Mouse (Mus musculus) liver, embryonic 16.5 days (tissue): ENCODE measurements at regions not wholly inside any gene's neighbourhood (a gene's known extent, or its start where the extent isn't known, plus 50 kb on each side); places are given as distances from the start of the nearest gene placed in this dataset.
A peak's percentile ranks its signal among the peaks of the same experiment; 100 is the strongest.

Experiments used
- ATAC-seq: fragments of 200-750 bp; cut with Nextera tagmentation; 2 replicates; pipeline ENCODE4 v1.8.0; 2017; ENCODE audit warnings: low read depth, mild to moderate bottlenecking, moderate number of reproducible peaks, moderate library complexity
- H3K27ac ChIP-seq: fragments of 300-500 bp; sonication (generic); 2 replicates; pipeline ENCODE4 v1.5.1; 2014; ENCODE audit warnings: mild to moderate bottlenecking, low read length
- H3K27me3 ChIP-seq: fragments of 300-500 bp; sonication (generic); 2 replicates; pipeline ENCODE4 v1.6.1; 2014; ENCODE audit warnings: low read depth, low read length, mixed read lengths; ENCODE audit not compliant: control insufficient read depth, insufficient read depth
- H3K36me3 ChIP-seq: fragments of 300-500 bp; sonication (generic); 2 replicates; pipeline ENCODE4 v1.6.1; 2014; ENCODE audit warnings: mild to moderate bottlenecking; ENCODE audit not compliant: control insufficient read depth, insufficient read depth
- H3K4me1 ChIP-seq: fragments of 300-500 bp; sonication (generic); 2 replicates; pipeline ENCODE4 v1.6.1; 2014; ENCODE audit warnings: low read depth, low read length, mixed read lengths; ENCODE audit not compliant: control insufficient read depth
- H3K4me2 ChIP-seq: fragments of 300-500 bp; sonication (generic); 2 replicates; pipeline ENCODE4 v1.6.1; 2014; ENCODE audit warnings: low read depth, low read length, mixed read lengths
- H3K4me3 ChIP-seq: fragments of 300-500 bp; sonication (generic); 2 replicates; pipeline ENCODE4 v1.5.1; 2014; ENCODE audit warnings: low read depth, mild to moderate bottlenecking, low read length
- H3K9ac ChIP-seq: fragments of 300-500 bp; sonication (generic); 2 replicates; pipeline ENCODE4 v1.6.1; 2014; ENCODE audit warnings: low read depth, low read length
- H3K9me3 ChIP-seq: fragments of 300-500 bp; sonication (generic); replicated peaks from 2 replicates; pipeline ENCODE4 v1.6.1; 2016; ENCODE audit warnings: low read length; ENCODE audit not compliant: control insufficient read depth
- WGBS: fragments of 180-500 bp; shearing (Covaris S2); extraction: QIAGEN DNeasy Blood & Tissue Kit; methylation state at CpG from one replicate; pipeline ENCODE4 v1.1.7; 2014; ENCODE audit not compliant: insufficient replicate concordance; 5-methylcytosine and 5-hydroxymethylcytosine counted together

DNA sequence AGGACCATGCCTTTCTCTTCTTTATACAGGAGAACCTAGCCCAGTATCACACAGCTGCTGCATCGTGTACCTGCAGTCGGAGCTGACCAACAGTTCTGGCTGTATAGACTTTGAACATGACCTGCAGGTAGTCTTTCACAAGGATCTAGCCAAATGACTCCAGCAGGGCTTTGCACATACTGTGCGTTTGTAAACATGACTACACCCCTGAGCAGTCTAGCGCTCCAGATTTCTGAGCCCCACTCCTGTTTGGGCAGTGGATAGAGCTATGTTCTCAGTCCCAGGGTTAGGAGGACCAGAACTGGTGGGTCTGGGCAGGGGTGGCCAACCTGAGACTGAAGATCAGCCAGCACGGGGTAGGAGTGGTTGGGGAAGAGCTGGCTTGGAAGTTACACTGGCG is 74.6 kb downstream of the Tmem121 start:
- H3K27me3 ChIP-seq: no peaks in the 10 kb centered on the region
- no peaks in the 10 kb centered on the region for H3K4me1 ChIP-seq
- H3K4me3 ChIP-seq: no peak overlapping the region
- no peaks in the 10 kb centered on the region for H3K9me3 ChIP-seq
- WGBS: 60% methylated on average over 6 of the region's 6 CpGs
- H3K4me2 ChIP-seq: no peak overlapping the region
- no peak overlapping the region for H3K9ac ChIP-seq
- H3K27ac ChIP-seq: no peak overlapping the region
- H3K36me3 ChIP-seq: no peaks in the 10 kb centered on the region
- ATAC-seq: no peak

DNA sequence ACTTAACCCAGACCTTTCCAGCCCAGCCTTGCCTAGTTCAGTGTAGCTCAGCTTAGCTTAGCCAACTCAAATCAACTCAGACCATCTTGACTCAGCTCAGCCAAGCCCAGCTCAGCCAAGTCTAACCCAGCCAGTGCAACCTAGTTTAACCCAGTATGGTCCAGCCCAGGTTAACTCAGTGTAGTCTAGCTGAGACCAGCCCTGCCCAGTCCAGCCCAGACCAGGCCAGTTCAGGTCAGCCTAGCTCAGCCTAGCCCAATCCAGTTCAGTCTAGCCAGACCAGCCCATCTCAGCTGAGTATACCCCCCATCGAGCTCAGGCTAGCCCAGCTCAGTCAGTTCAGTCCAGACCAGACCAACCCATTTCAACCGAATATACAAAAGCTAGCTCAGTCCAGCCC is 90.2 kb downstream of the Tmem121 start:
- Histone ChIP-seq H3K4me1 (no peaks in the 10 kb centered on the region), H3K4me2 (no peak overlapping the region), H3K27me3 (no peaks in the 10 kb centered on the region), H3K27ac (no peak overlapping the region), H3K9ac (no peak overlapping the region), H3K4me3 (no peak overlapping the region), H3K9me3 (no peaks in the 10 kb centered on the region), H3K36me3 (no peaks in the 10 kb centered on the region)
- 43% methylated on average over 2 of the region's 2 CpGs for WGBS
- ATAC-seq: peak; percentile 22; the same call in 1 of the 2 replicates

DNA sequence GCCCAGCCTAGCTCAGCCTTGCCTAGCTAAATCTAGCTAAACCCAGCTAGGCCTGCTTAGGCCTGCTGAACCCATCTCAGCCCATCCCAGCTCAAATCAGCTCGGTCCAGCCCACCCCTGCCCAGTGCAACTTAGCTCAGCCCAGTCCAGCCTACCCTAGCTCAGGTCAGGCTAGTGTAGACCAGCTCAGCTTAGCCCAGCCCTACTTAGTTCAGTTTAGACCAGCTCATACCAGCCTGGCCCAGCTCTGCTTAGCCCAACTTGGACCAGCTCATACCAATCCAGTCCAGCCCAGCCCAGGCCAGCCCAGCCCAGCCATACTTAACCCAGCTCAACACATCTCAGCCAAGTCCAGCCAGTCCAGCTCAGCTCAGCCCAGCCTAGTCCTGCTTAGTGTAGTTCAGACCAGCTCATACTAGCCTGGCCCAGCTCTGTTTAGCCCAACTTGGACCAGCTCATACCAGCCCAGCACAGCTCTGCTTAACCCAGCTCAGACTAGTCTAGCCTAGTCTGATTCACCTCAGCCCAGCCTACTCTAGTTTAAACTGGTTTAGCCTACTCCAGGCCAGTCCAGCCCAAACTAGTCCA is 90.7 kb downstream of the Tmem121 start:
- WGBS: 31% methylated on average over 1 of the region's 1 CpGs

DNA sequence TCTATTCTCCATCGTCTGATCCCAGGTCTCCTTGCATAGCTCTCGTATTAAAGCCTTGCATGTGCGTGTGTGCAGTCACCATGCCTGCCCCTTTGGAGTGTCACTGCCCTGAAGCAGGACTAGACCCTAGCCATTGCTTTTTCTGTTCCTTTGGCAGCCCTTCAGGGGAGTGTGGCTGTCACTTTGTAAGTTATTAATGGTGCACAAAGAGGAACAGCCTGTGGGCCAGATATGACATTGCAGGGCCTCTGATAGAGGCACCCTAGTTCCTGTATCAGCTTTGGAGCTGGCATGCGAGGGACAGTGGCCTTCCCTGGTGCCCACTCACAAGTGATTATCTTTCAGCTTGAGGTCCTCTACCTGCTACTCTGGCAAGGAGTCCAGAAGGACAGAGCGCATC is 92.0 kb downstream of the Tmem121 start:
- Histone ChIP-seq H3K9me3 (no peaks in the 10 kb centered on the region), H3K4me2 (no peak overlapping the region), H3K27ac (no peak overlapping the region), H3K27me3 (no peaks in the 10 kb centered on the region), H3K4me1 (no peaks in the 10 kb centered on the region), H3K36me3 (no peaks in the 10 kb centered on the region), H3K4me3 (no peak overlapping the region), H3K9ac (no peak overlapping the region)
- no peak for ATAC-seq
- 41% methylated on average over 5 of the region's 5 CpGs for WGBS

More for the DNA sequence above, 90.7 kb downstream of the Tmem121 start:
- ATAC-seq: peak; percentile 30
- Histone ChIP-seq H3K27ac (no peak overlapping the region), H3K4me1 (no peaks in the 10 kb centered on the region), H3K9ac (no peak overlapping the region), H3K36me3 (no peaks in the 10 kb centered on the region), H3K9me3 (no peaks in the 10 kb centered on the region), H3K4me2 (no peak overlapping the region), H3K4me3 (no peak overlapping the region), H3K27me3 (no peaks in the 10 kb centered on the region)

DNA sequence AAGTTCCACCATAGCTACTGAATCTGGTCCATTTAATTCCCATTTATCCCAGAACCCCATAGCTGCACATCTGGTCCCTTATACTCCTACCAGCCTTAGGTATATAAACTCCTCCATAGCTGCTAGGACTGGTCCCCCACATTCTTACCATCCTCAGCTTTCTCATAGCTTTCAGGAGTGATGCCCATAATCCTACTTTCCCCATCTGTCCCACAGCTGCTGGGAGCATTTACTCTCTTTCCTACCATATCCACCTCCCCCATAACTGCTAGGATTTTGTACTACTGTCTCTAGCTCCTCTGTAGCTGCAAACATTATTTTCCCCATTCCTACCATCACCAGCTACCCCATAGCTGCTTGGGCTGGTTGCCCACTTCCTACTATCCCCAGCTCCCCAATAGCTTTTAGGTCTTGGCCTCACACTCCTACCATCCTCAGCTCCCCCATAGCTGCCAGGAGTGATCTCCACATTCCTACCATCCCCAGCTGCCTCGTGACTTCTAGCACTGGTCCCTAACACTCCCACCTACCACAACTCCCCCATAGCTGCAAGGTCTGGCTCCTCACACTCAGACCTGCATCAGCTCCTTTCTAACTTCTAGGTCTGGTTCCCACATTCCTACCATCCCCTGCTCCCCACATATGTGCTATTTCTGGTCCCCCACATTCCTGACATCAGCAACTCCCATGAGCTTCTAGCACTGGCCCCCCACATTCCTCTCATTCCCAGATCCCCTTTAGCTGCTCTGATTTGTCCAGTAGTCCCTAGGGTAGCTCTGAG is 106.5 kb downstream of the Tmem121 start:
- H3K27me3 ChIP-seq: no peaks in the 10 kb centered on the region
- 16% methylated on average over 1 of the region's 1 CpGs for WGBS
- H3K4me3 ChIP-seq: no peak overlapping the region
- H3K9ac ChIP-seq: no peak overlapping the region
- H3K4me1 ChIP-seq: no peaks in the 10 kb centered on the region
- no peaks in the 10 kb centered on the region for H3K36me3 ChIP-seq
- ATAC-seq: no peak
- no peaks in the 10 kb centered on the region for H3K9me3 ChIP-seq
- no peak overlapping the region for H3K27ac ChIP-seq
- H3K4me2 ChIP-seq: no peak overlapping the region

DNA sequence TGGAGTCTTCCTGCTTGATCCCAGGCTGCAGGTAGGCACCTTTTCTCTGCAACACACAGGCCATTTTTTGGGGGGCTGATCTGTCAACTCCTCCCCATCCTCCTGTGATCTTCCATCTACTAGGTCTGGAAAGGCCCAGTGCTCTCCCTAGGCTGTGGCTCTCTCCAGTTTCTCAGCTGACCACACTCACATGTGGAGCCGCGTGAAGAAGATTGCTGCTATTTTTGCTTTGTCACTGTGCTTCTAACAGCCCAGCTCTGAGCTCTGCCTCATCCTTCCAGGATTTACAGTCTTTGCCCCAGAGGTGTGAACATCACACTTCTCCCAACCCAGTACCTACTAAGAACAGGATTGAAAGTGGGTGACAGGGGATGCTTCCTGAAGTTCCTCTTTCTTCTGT is 110.2 kb downstream of the Tmem121 start:
- no peaks in the 10 kb centered on the region for H3K27me3 ChIP-seq
- no peak overlapping the region for H3K9ac ChIP-seq
- no peak for ATAC-seq
- H3K27ac ChIP-seq: no peak overlapping the region
- H3K4me3 ChIP-seq: no peak overlapping the region
- WGBS: 45% methylated on average over 2 of the region's 2 CpGs
- no peaks in the 10 kb centered on the region for H3K9me3 ChIP-seq
- H3K36me3 ChIP-seq: no peaks in the 10 kb centered on the region
- H3K4me2 ChIP-seq: no peak overlapping the region
- no peaks in the 10 kb centered on the region for H3K4me1 ChIP-seq

DNA sequence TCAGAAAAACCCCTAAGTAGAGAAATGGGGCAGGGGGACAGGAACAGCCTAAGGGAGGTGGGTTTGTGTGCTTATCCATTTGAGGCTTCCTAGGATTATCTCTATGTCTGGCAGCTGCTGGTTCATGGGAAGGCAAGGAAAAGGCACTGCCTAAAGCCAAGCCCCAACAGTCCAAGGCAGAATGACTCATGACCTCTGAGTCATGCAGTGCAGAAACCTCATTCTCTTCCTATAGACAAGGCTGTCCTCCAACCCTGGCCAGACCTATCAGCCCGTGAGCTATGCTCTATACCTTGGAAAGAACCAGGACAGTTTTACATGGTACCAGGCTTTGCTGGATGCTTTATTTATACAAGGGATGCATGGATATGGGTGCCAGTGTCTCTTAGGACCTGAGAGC is 120.2 kb downstream of the Tmem121 start:
- H3K4me3 ChIP-seq: no peak overlapping the region
- no peak overlapping the region for H3K9ac ChIP-seq
- WGBS: 53% methylated on average over 1 of the region's 1 CpGs
- H3K4me2 ChIP-seq: no peak overlapping the region
- no peaks in the 10 kb centered on the region for H3K36me3 ChIP-seq
- no peak for ATAC-seq
- H3K4me1 ChIP-seq: no peaks in the 10 kb centered on the region
- H3K27ac ChIP-seq: no peak overlapping the region
- H3K9me3 ChIP-seq: no peaks in the 10 kb centered on the region
- H3K27me3 ChIP-seq: no peaks in the 10 kb centered on the region

DNA sequence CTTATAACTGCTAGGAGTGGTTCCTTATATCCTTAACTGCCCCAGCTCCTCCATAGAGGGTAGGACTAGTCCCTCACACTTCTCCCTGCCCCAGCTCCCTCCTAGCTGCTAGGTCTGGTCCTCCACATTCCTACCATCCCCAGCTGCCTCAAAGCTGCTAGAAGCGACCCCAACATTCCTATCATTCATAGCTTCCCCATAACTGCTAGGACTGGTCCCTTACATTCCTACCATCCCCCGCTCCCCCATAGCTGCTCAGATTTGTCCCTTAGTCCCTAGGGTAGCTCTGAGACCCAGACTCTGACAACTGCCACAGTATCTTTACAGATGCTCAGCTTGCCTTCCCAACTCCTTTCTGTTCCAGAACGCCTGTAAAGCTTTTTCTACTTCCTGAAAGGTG is 127.6 kb downstream of the Tmem121 start:
- Histone ChIP-seq H3K4me2 (no peak overlapping the region), H3K4me3 (no peak overlapping the region), H3K9ac (no peak overlapping the region), H3K36me3 (no peaks in the 10 kb centered on the region), H3K27ac (no peak overlapping the region), H3K4me1 (no peaks in the 10 kb centered on the region), H3K9me3 (no peaks in the 10 kb centered on the region), H3K27me3 (no peaks in the 10 kb centered on the region)
- ATAC-seq: no peak
- 28% methylated on average over 3 of the region's 3 CpGs for WGBS

DNA sequence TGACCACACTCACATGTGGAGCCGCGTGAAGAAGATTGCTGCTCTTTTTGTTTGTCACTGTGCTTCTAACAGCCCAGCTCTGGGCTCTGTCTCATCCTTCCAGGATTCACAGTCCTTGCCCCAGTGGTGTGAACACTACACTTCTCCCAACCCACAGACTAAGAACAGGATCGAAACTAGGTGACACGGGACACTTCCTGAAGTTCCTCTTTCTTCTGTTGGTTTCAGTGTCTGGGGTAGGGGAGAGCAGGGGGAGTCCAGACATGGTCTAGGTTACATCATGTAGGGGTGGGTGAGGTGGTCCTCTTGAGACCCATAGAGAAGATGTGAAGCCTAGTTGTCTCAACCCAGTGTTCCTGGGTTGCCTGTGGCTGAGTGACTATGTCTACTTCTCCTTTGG is 128.9 kb downstream of the Tmem121 start:
- no peak overlapping the region for H3K4me3 ChIP-seq
- H3K27me3 ChIP-seq: no peaks in the 10 kb centered on the region
- no peaks in the 10 kb centered on the region for H3K36me3 ChIP-seq
- H3K9ac ChIP-seq: no peak overlapping the region
- 66% methylated on average over 4 of the region's 4 CpGs for WGBS
- H3K9me3 ChIP-seq: no peaks in the 10 kb centered on the region
- no peak overlapping the region for H3K4me2 ChIP-seq
- H3K4me1 ChIP-seq: no peaks in the 10 kb centered on the region
- no peak for ATAC-seq
- H3K27ac ChIP-seq: no peak overlapping the region
